Mouse (Mus musculus) Patski (cell line): ENCODE results near the gene Tusc2. TPM values are rescaled to one million over a fixed set of nuclear protein-coding genes. Genes with fewer than 3 reads are reported as not detected.

Experiments used
- ATAC-seq: fragments of 100-300 bp; one replicate; pipeline ENCODE4 v1.8.0; 2021
- CTCF ChIA-PET: fragments of 350-600 bp; sonication (Branson Sonifier 250); formaldehyde crosslinking; loops from one replicate; lab custom pipeline; 2022; ENCODE audit warnings: inconsistent platforms; lab: Charles Lee
- POLR2A ChIA-PET: fragments of 350-600 bp; sonication (Branson Sonifier 250); formaldehyde crosslinking; loops from one replicate; lab custom pipeline; 2022; ENCODE audit warnings: antibody characterized with exemption, inconsistent platforms; lab: Charles Lee
- DNase-seq: peaks from one replicate; pipeline ENCODE4 v3.0.0-alpha.2; 2011; ENCODE audit warnings: low read depth, low spot score
- H3K27me3 ChIP-seq: fragments of 371-371 bp; one replicate; pipeline ENCODE4 v1.5.1; 2021
- CTCF ChIP-seq: fragments of 100-300 bp; IDR thresholded peaks from one replicate; pipeline ENCODE4 v1.5.1; 2021
- in situ Hi-C: fragments of 300-500 bp; cut with MboI; formaldehyde crosslinking; loops from 3 replicates; pipeline ENCODE4 v1.11.1; 2018; ENCODE audit warnings: low pct_unique_long_range_greater_than_20kb, mixed read lengths
- polyA plus RNA-seq: library from polyadenylated mRNA; unstranded; gene quantifications from one replicate; pipeline ENCODE4 v1.2.3, GENCODE M21; 2021

The Tusc2 gene
- polyA plus RNA-seq: 30.1 TPM

DNA sequence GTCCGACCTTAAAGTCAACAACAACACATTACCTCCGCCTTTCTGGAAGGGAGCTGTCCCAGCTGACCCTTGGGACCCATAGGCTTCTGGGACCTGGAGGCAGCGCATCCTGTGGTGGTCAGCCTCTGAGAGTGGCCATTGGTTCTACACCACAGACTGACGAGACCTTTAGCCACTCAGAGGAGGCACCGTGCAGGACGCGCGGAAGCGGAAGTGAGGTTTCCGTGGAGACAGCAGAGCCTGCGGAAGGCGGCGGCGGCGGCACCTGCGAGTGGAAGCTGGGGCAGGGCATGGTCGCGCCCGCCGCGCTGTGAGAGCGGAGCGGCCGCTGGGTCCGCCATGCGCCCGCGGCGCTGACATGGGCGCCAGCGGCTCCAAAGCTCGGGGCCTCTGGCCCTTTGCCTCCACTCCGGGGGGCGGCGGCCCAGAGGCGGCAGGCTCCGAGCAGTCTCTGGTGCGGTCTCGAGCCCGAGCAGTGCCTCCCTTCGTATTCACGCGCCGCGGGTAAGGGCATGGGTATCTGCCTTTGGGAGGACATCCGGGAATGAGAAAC, at the start of gene Tusc2:
Tusc2 (plus strand) TSS at position 227 of the 553 bp plus-strand sequence.
- H3K27me3 ChIP-seq: no peaks in the 10 kb centered on the region
- no peak for TF ChIP-seq CTCF
- in situ Hi-C loops: no loop called here
- DNase-seq (no peak), ATAC-seq (peak; percentile 99)
- CTCF ChIA-PET: no interaction called here
- POLR2A ChIA-PET: interaction anchor here (0.6 to 2.6 kb wide), 4 partner anchors 9 to 69 kb away, joined by 3 to 9 read pairs (median 5); partner anchors contain the start of gene Hyal3

- H3K27me3 ChIP-seq: peaks cover 28% of the 10 kb centered on the region
- DNase-seq: no peak
- ATAC-seq: no peak
- in situ Hi-C loops: loop anchor here (5.0 kb wide), 2 partner anchors 147 to 222 kb away; no protein-coding TSS in a partner anchor
- no peak for TF ChIP-seq CTCF
- CTCF ChIA-PET: no interaction called here
- POLR2A ChIA-PET: no interaction called here
Measured at GRCm38 (mm10) chr9:107514303-107514955, 48.6 kb upstream of the Tusc2 start.

- DNase-seq (no peak), ATAC-seq (no peak)
- peaks cover 33% of the 10 kb centered on the region for H3K27me3 ChIP-seq
- in situ Hi-C loops: no loop called here
- TF ChIP-seq CTCF: no peak
- ChIA-PET CTCF (no interaction called here), POLR2A (no interaction called here)
Measured at GRCm38 (mm10) chr9:107520331-107520730, 42.7 kb upstream of the Tusc2 start.

GRCm38 (mm10) chr9:107521190-107521589, 41.9 kb upstream of the Tusc2 start:
- DNase-seq (no peak), ATAC-seq (no peak)
- in situ Hi-C loops: no loop called here
- ChIA-PET CTCF (no interaction called here), POLR2A (no interaction called here)
- TF ChIP-seq CTCF: no peak
- H3K27me3 ChIP-seq: peaks cover 36% of the 10 kb centered on the region

GRCm38 (mm10) chr9:107521711-107522399, 41.2 kb upstream of the Tusc2 start:
- DNase-seq (no peak), ATAC-seq (no peak)
- CTCF ChIA-PET: no interaction called here
- POLR2A ChIA-PET: no interaction called here
- H3K27me3 ChIP-seq: peaks cover 42% of the 10 kb centered on the region
- no peak for TF ChIP-seq CTCF
- in situ Hi-C loops: no loop called here

GRCm38 (mm10) chr9:107522400-107522711, 40.7 kb upstream of the Tusc2 start:
- ChIA-PET POLR2A (no interaction called here), CTCF (no interaction called here)
- no peak for TF ChIP-seq CTCF
- in situ Hi-C loops: no loop called here
- no peak for ATAC-seq
- H3K27me3 ChIP-seq: peaks cover 44% of the 10 kb centered on the region
- DNase-seq: no peak

- in situ Hi-C loops: loop anchor here (25.0 kb wide), 1 partner anchor 839 kb away; the partner anchor contains the start of gene Tex264
- ATAC-seq: no peak
- peaks cover 32% of the 10 kb centered on the region for H3K27me3 ChIP-seq
Measured at GRCm38 (mm10) chr9:107526198-107527026, 36.6 kb upstream of the Tusc2 start.

DNA sequence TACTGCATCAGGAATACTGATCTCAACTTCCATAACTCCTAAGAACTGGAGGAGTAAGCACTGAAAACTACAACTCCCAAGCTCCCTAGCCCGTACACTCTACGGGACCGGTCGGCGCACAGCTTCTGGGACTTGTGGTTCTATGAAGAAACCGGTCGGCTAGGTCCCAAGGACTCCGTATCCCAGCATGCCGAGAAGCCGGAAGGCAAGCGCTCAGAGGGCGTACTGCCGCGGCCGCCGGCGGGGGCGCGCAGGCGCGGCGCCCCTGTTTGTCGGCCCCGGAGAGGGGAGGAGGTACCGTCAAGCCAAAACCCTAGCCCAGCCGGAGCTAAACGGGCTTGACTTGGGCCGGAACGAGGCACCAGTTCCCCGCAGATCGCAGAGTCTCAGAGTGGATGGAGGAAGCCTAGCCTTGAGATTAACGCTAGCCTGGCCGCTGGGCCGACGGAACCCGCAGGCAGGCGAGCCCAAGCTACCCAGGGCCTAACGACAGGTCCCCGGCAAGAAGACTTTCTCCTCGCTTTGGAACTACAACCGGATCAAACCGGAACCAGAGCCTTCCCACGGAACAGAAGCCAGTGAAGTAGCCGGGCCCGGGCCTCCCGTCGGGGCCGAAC, 29.2 kb upstream of the Tusc2 start, which contains the start of gene Tmem115:
Tmem115 (plus strand) TSS at position 155 of the 617 bp plus-strand sequence.
- in situ Hi-C loops: loop anchor here (25.0 kb wide), 1 partner anchor 847 kb away; the partner anchor contains the start of gene Tex264
- CTCF ChIA-PET: no interaction called here

More at GRCm38 (mm10) chr9:107526198-107527026, 36.6 kb upstream of the Tusc2 start:
- TF ChIP-seq CTCF: no peak
- ChIA-PET POLR2A (no interaction called here), CTCF (no interaction called here)
- DNase-seq: no peak

GRCm38 (mm10) chr9:107534408-107535202, 28.4 kb upstream of the Tusc2 start:
- peak; percentile 10 for ATAC-seq
- in situ Hi-C loops: loop anchor here (25.0 kb wide), 1 partner anchor 847 kb away; the partner anchor contains the start of gene Tex264
- no peak for DNase-seq

More for the DNA sequence above, 29.2 kb upstream of the Tusc2 start, which contains the start of gene Tmem115:
- peak; percentile 97 for ATAC-seq
- POLR2A ChIA-PET: no interaction called here
- DNase-seq: peak; percentile 86
- no peak for TF ChIP-seq CTCF
- no peaks in the 10 kb centered on the region for H3K27me3 ChIP-seq

More at GRCm38 (mm10) chr9:107534408-107535202, 28.4 kb upstream of the Tusc2 start:
- POLR2A ChIA-PET: no interaction called here
- H3K27me3 ChIP-seq: no peaks in the 10 kb centered on the region
- TF ChIP-seq CTCF: no peak
- CTCF ChIA-PET: no interaction called here
